Mouse (Mus musculus) lung, embryonic 16.5 days (tissue): ENCODE measurements around the gene Arntl. TPM values are rescaled to one million over a fixed set of nuclear protein-coding genes. Genes with fewer than 3 reads are reported as not detected.

ENCODE experiments used
- ATAC-seq: fragments of 200-750 bp; cut with Nextera tagmentation; 2 replicates; pipeline ENCODE4 v1.8.0; 2017; ENCODE audit warnings: low read depth, mild to moderate bottlenecking, moderate library complexity
- H3K27ac ChIP-seq: fragments of 300-500 bp; sonication (generic); 2 replicates; pipeline ENCODE4 v1.5.1; 2014; ENCODE audit warnings: mild to moderate bottlenecking, control low read depth, low read length
- H3K27me3 ChIP-seq: fragments of 300-500 bp; sonication (generic); 2 replicates; pipeline ENCODE4 v1.6.1; 2014; ENCODE audit warnings: low read depth, low read length, mixed read lengths; ENCODE audit not compliant: control insufficient read depth, insufficient read depth
- H3K36me3 ChIP-seq: fragments of 300-500 bp; sonication (generic); 2 replicates; pipeline ENCODE4 v1.6.1; 2014; ENCODE audit warnings: low read length; ENCODE audit not compliant: control insufficient read depth, insufficient read depth
- H3K4me1 ChIP-seq: fragments of 300-500 bp; sonication (generic); replicated peaks from 2 replicates; pipeline ENCODE4 v1.6.1; 2014; ENCODE audit warnings: low read length, mixed read lengths; ENCODE audit not compliant: control insufficient read depth, insufficient read depth
- H3K4me2 ChIP-seq: fragments of 300-500 bp; sonication (generic); 2 replicates; pipeline ENCODE4 v1.6.1; 2014; ENCODE audit warnings: low read depth, low read length, control low read depth
- H3K4me3 ChIP-seq: fragments of 300-500 bp; sonication (generic); 2 replicates; pipeline ENCODE4 v1.5.1; 2014; ENCODE audit warnings: mild to moderate bottlenecking, low read length, control low read depth
- H3K9ac ChIP-seq: fragments of 300-500 bp; sonication (generic); 2 replicates; pipeline ENCODE4 v1.6.1; 2014; ENCODE audit warnings: low read length, control low read depth
- H3K9me3 ChIP-seq: fragments of 300-500 bp; sonication (generic); 2 replicates; pipeline ENCODE4 v1.6.1; 2016; ENCODE audit warnings: low read length; ENCODE audit not compliant: control insufficient read depth
- WGBS: fragments of 180-500 bp; shearing (Covaris S2); extraction: QIAGEN DNeasy Blood & Tissue Kit; methylation state at CpG from one replicate; pipeline ENCODE4 v1.1.7; 2014; 5-methylcytosine and 5-hydroxymethylcytosine counted together
- polyA plus RNA-seq: library from polyadenylated mRNA; unstranded; fragments of >200 nt; fragmentation: Nextera tagmentation; extraction: Ambion mirVana; gene quantifications from 2 replicates; pipeline ENCODE4 v1.2.1, GENCODE M21; 2015

The Arntl gene
- polyA plus RNA-seq, 1 experiment from 2014 or later, result 13.5 TPM

DNA sequence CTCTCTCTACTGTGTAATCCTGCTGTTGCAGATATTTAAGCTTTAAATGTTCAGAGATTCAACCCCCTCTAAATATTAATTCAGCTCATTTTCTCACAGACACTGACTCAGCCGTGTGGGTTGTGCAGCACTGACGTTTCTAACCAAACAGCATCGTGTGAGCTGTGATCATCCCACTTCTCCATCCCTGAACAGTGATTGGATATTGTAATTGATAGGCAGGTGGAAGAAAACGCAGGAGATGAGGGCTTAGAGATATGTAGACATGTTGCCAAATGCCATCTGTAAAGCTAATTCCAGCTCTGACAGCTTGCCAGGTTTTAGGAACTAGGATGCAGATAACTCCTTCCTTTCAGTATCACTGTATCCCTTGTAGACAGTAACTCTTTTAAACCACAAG is 140.0 kb downstream of the Arntl start:
- H3K27me3 ChIP-seq, result no peaks in the 10 kb centered on the region
- H3K4me1 ChIP-seq, result no peaks in the 10 kb centered on the region
- ATAC-seq, result no peak
- no peak overlapping the region for H3K27ac ChIP-seq
- H3K9ac ChIP-seq, result no peak overlapping the region
- H3K36me3 ChIP-seq, result no peaks in the 10 kb centered on the region
- H3K9me3 ChIP-seq, result no peaks in the 10 kb centered on the region
- no peak overlapping the region for H3K4me3 ChIP-seq
- 37% methylated on average over 4 of the region's 4 CpGs for WGBS
- H3K4me2 ChIP-seq, result no peak overlapping the region

- H3K27me3 ChIP-seq, result no peaks in the 10 kb centered on the region
- H3K36me3 ChIP-seq, result no peaks in the 10 kb centered on the region
- no peak for ATAC-seq
- H3K9ac ChIP-seq, result no peak overlapping the region
- H3K27ac ChIP-seq, result no peak overlapping the region
- H3K9me3 ChIP-seq, result no peaks in the 10 kb centered on the region
- 91% methylated on average over 2 of the region's 2 CpGs for WGBS
- no peak overlapping the region for H3K4me2 ChIP-seq
- no peak overlapping the region for H3K4me3 ChIP-seq
- no peaks in the 10 kb centered on the region for H3K4me1 ChIP-seq
These were observed 140.4 kb downstream of the Arntl start for GRCm38 (mm10) chr7:113347694-113348093.

DNA sequence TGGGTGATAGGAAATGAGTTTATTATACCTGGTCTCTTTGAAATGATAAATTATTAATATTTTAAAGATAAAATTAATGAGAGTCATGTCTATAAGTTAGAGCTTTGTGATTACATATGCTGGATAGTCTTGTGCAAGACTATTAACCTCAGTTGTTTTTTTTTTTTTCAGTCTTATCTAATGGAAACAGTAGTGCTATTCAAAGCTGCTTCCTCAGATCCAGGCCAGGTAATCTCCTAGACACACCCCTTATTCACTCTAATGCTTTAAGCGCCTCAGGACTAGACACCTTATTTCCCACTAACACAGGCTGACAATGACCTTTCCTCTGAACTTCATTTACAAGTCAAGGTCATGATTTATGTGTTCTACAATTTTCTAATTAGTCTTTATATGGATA is 141.8 kb downstream of the Arntl start:
- Histone ChIP-seq H3K9ac (no peak overlapping the region), H3K4me2 (no peak overlapping the region), H3K27ac (no peak overlapping the region), H3K36me3 (no peaks in the 10 kb centered on the region), H3K9me3 (no peaks in the 10 kb centered on the region), H3K4me3 (no peak overlapping the region), H3K27me3 (no peaks in the 10 kb centered on the region), H3K4me1 (no peaks in the 10 kb centered on the region)
- 79% methylated on average over 1 of the region's 1 CpGs for WGBS
- ATAC-seq, result no peak

Other genes with a start within 250 kb of the Arntl start
- gene Btbd10, start 161.9 kb downstream of the Arntl start, polyA plus RNA-seq, result 23.0 and 24.8 TPM in 2 replicates
- gene Pth, start 181.1 kb downstream of the Arntl start, polyA plus RNA-seq, result 0.23 TPM in 1 of 2 replicates, not detected in the other